Mouse (Mus musculus) adrenal gland, adult 18-20 months (tissue): Measurements from ENCODE around the gene Gm20696. TPM values are rescaled to one million over a fixed set of nuclear protein-coding genes. Genes with fewer than 3 reads are reported as not detected.

Experiments
- DNase-seq, 2 experiments: peaks; one replicate each; pipeline ENCODE4 v3.0.0; 2021 to 2022; ENCODE audit warnings: low spot score in 2 of 2
- long read RNA-seq, 2 experiments: library from polyadenylated mRNA; stranded (forward); transcript quantifications; one replicate each; pipeline ENCODE4 v2.0.0; 2021
- total RNA-seq, 2 experiments: library from RNA; stranded (reverse); gene quantifications; 1 replicate in 1 of 2; 2 replicates in 1 of 2; pipeline ENCODE4 v1.2.3; 2021

The Gm20696 gene
- total RNA-seq, result 1 to 10 TPM; 2.5 to 3.0 TPM
- long read RNA-seq, experiment 1, result 0 reads
- long read RNA-seq, experiment 2, partial matches to known transcripts, result 0 of 2 reads
- long read RNA-seq, experiment 2, other reads (novel, unspliced or antisense), result 2 of 2 reads

DNA sequence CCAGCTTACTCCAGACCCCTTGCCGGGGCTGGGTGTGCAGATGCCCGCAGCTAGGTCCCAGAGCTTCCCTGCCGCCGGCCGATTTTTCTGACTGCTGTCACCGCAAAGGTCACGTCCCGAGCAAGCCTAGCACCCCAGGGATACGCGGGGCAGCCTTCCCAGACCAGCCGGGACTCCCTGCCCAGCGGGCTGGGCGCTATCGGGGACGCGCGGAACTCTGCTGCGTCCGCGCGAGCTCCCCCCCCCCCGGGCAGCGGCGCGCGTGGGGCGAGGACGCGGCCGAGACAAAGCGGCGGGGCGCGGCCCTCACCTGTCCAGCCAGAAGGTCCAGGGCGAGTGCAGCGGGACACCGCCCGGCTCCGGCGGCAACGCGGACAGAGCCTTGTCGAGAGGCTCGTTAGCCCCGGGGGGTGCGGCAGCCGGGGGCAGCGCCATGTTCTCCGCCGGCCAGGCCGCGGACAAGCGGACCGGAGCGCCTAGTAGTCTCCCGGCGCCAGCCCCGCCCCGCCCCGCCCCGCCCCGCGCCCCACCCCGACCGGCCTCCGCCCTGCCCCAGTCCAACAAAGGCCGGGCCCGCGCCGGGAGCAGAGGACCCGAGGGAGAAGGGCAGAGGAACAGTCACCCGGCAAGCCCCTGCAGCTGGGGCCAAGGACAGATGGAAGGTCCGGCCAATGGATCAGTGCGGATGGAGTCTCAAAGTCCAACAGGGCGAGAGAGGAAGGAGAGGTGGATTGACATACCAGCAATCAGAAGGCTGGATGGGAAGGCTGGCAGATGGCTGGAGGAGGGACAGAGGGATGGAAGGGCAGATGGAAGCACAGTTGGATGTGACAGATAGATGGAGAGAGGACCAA is at the start of gene Gm20696, which contains the start of gene Eif4e3:
Gene Gm20696 (minus strand): TSS at position 480 of the 854 bp plus-strand sequence.
Gene Eif4e3 (minus strand): TSS at position 454 of the 854 bp plus-strand sequence.
- DNase-seq, result peak; percentile 60 to 66

DNA sequence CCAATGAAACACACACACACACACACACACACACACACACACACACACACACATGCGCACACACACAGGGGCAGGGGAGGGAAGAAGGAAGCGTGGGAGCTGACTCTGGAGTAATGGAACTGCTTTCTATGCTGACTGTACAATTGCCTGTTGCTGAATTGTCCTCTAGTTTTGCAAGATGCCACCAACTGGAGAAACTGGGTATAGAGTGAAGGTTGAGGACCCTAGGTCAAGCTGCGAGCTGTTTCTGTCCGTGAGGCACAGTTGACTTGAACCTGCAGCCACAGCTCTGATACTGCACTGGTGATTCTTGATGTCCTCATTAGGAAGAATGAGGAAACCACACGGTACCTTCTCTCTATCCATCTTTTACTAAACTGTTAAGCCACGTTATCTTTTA is 49.3 kb upstream of the Gm20696 start:
- no peak for DNase-seq

DNA sequence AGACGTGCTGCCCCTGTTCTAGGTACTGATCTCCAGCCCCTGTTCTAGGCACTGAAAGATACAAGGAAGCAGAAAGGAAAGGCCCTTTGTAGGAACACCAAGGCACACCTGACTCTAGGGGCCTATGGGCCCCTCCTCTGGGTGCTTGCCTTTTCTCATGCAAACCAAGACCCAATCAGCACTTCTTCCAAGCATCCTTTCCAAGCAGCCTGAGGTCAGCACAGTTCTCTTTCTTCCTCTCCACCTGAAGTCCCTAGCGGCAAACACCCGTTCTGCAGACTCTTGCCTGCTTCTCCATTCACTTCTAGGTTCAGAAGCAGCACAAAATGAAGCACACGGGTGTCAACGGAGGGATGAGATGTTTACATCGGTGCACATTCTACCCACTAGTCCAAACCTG is 48.6 kb upstream of the Gm20696 start:
- DNase-seq, result no peak

DNA sequence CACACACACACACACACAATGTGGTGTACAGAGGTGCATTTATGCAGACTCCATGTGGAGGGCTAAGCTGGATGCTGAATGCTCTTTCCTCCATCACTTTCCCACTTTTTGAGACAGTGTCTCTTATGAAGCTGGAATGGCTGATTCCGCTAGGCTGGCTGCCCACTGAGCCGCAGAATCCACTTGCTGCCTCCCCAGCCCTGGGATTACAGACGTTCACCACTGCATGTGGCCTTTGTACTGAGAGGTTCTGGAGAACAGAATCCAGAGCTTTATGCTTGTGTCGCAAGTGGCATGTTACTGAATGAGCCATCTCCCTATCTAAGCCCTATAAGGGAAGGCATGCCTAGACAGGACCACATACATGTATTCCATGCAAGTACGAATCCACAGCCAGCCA is 46.7 kb upstream of the Gm20696 start:
- DNase-seq, result no peak

DNA sequence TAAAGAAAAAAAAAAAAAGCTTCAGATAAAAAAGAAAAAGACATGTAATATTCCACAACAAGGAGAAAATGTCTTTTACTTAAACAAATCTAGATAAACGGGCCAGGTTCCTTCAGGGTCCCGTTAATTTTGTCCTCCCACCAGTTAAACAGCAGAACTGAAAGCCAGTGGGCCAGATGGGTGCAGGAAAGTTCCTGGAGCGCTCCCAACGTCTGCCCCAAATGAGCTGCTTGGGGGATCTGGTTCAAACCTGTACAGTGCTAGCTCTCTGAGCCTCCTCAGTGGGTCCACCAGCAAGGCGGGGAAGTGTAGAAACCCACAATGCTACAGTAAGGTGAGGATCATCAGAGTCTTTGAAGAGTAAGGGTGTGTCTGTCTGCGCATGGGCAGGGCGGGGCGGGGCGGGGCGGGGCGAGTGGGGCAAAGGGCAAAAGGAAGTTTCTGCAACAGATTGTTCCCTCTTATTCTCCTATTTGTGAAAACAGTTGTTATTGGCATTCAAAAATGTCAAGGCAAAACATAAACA is 45.0 kb upstream of the Gm20696 start:
- no peak for DNase-seq

DNA sequence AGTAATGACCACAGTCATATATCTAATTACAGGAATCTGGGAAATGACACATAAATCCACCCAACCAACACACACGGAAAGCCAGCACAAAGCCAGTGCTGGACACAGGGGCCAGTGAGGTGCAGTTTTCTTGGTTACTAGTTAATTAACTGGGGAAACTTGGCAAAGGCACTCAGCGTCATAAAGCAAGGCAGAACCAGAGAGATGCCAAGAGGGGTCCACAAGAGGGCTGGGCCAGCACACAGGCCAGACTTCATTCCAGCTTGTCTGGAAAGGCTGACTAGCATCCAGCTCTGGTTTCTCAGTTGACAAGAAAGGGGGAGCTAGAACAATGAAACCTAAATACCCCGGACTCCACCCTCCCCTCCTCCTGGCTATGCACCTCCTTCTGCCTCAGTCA is 33.9 kb upstream of the Gm20696 start:
- DNase-seq, result no peak

DNA sequence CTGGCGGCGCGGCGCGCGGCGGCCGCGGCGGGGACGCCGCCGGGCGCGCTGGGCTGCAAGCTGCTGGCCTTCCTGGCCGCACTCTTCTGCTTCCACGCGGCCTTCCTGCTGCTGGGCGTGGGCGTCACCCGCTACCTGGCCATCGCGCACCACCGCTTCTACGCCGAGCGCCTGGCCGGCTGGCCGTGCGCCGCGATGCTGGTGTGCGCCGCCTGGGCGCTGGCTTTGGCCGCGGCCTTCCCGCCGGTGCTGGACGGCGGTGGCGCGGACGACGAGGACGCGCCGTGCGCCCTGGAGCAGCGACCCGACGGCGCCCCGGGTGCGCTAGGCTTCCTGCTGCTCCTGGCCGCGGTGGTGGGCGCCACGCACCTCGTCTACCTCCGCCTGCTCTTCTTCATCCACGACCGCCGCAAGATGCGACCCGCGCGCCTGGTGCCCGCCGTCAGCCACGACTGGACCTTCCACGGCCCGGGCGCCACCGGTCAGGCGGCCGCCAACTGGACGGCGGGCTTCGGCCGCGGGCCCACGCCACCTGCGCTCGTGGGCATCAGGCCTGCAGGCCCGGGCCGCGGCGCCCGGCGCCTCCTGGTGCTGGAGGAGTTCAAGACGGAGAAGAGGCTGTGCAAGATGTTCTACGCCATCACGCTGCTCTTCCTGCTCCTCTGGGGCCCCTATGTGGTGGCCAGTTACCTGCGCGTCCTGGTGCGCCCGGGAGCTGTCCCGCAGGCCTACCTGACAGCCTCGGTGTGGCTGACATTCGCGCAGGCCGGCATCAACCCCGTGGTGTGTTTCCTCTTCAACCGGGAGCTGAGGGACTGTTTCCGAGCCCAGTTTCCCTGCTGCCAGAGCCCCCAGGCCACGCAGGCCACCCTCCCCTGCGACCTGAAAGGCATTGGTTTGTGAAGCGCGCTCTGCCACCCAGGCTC is 26.6 kb upstream of the Gm20696 start:
- peak; percentile 4 to 22 for DNase-seq

DNA sequence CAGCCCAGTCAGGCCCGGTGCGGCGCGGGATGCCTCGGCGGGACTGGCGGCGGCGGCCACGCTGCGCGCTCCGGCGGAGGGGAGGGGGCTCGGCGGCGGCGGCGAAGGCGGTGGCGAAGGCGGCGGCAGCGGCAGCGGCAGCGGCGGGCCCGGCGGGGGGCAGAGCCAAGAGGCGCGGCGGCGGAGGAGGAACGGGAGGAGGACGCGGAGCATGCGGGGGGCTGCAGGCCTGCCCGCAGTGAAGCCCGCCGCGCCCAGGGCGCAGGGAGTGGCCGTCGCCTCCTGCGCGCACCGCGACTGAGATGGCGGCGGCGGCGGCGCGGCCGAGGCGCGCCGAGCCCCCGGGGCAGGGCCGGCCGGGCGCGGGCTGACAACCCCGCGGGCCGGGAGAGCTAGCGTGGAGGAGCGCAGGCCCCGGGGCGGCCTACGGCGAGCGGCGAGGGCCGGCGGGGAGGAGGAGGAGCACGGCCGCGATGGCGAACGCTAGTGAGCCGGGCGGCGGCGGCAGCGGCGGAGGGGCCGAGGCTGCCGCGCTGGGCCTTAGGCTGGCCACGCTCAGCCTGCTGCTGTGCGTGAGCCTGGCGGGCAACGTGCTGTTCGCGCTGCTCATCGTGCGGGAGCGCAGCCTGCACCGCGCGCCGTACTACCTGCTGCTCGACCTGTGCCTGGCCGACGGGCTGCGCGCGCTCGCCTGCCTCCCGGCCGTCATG is 25.8 kb upstream of the Gm20696 start, which contains the start of gene Gpr27:
Gene Gpr27 (plus strand): TSS at position 474 of the 710 bp plus-strand sequence.
- DNase-seq, result peak; percentile 12 to 29

DNA sequence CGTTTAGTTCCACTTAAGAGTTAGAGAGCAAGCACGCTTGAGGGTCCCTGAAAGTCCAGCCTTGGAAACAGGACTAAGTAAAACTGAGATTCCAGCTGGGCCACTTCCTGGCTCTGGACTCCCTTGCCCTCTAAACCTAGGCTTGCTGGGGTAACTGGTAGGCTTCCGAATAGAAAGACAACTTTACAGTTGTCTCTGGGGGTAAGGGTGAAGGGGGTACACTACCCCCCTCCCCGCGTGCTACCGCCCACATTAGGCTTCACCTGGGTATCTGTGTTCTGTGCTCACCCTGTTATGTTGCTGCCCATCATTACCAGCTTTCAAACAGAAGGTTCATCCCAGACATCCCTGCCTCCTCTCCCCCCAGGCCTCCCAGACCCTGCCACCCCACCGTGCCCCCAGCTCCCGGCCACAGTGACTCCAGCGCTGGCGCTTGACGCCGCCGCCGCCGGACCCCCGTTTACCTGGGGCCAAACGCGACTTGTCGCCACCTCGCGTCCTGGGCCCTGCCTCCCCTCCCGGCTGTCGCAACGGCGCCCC is 25.1 kb upstream of the Gm20696 start:
- no peak for DNase-seq

DNA sequence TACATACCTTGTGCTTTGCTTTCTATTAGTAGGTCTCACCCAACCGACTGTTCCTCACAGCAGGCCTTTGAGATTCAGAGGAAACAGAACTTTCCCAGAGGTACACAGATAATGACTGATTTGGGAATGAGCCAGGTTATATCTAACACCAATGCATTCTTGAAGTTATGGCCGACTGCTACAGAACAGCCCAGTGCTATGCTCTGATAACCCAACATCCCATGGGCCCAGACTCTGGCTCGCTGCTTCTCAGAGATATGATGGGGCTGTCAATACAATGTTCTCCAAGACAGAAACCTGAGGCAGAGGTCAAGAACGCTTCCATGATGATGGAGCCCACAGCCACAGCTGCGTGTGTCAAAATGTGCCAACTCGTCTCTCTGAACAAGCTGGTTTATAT is 21.9 kb upstream of the Gm20696 start:
- DNase-seq, result no peak

DNA sequence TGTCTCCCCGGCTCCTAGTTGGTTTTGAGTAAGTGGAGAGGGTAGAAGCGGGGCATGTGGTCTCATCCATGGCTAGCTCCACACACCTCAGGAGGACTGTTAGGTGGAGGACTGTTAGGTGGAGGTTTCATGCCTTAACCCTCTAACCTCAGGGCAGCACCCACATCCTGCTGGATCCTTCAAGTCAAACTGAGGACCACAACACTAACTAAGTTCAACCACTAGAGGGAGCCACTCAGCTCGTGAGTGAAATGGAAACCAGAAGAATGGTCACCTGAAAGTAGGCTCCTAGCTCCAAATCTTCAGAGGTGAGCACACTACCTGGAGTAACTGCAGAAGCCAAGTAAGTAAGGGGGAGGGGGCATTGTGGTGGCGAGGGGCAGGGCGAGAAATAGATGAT is 18.3 kb upstream of the Gm20696 start:
- no peak for DNase-seq

DNA sequence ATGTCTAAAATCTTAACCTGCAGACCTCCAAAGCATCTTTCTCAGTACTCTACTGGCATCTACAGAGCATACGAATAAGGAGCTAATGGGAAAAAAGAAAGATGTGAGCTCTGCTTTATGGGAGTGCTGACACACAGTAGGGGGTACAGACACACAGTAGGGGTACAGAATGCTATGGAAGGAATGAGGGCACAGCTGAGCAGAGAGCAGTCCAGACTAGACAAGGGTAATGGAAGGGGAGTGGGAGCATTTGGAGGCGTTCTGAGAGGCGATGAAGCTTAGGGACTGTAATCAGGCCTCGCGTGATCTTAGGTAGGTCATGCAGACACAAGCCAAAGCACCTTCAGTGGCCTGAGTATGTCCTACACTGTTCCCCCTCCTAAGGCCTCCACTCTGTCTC is 17.4 kb upstream of the Gm20696 start:
- DNase-seq, result no peak

DNA sequence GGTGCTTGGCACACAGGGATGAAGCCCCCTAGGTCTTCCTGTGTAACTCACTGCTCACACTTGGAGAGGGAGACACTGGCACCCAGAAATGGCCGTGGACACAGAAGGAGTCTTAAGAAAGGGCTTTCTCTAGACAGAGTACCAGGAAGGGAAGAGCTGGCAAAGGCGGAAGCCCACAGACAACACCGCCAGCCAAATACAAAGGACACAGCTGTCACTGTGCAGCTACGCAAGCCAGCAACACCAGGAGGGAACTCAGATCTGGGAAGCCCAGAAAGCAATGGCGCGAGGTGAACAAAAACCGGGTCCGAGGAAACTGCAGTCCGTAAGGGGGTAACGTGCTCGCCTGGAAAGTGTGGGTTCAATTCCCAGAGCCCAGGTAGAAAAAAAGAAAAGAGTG is 11.5 kb upstream of the Gm20696 start:
- DNase-seq, result no peak

DNA sequence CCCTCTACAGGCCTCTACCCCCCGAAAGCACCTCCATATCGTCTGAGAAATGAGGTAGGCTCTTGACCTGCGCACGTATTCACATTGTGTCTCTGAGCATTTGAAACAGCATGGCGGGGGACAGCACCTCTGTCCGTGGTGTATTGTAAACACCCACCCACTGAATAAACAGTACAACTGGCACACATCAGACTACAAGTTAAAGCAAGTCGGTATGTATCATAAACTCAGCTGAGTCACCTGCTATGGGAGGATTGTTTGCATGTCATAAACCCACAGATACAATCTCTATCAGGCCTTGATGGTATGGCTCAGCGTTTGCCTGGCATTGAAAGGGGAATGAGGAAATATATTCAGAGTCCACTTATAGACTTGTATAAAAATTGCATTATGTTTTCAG is 10.7 kb upstream of the Gm20696 start:
- no peak for DNase-seq

DNA sequence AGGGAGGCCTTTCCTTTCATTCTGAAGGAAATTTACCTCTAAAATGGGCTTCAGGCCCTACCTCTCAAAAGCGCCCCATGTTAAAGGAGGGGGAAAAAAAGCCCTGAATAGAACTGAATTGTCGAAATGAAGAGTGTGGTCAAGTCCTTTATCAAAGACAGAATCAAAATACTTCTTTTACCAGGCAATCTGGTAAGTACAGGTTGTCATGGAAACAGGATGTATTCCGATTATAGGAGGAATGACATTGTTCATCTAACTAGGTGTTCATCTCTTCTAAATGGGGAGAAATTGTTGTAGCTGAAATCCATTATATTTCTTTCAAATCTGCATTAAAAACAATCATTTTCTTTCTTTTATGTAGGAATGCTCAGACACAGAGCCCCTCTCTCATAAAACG is 7.9 kb upstream of the Gm20696 start:
- no peak for DNase-seq

DNA sequence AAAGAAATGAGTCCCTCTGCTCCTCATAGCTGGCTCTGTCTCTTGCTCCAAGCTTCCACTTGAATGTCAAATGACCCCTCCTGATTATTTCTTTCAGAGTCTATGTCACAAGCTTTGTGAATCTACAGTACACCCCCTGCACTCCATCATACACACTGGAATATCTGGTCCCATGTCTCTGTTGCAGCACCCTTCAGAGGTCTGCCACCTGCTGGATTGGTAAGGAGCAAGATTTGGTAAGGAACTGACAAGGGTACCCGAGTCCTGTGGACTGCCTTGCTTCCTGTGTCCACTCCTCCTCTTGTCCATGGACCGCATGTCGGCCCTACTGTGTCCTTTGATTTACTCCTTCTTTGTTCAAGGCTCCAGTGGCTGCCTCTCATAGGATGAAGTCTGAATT is 5.2 kb upstream of the Gm20696 start:
- DNase-seq, result no peak

DNA sequence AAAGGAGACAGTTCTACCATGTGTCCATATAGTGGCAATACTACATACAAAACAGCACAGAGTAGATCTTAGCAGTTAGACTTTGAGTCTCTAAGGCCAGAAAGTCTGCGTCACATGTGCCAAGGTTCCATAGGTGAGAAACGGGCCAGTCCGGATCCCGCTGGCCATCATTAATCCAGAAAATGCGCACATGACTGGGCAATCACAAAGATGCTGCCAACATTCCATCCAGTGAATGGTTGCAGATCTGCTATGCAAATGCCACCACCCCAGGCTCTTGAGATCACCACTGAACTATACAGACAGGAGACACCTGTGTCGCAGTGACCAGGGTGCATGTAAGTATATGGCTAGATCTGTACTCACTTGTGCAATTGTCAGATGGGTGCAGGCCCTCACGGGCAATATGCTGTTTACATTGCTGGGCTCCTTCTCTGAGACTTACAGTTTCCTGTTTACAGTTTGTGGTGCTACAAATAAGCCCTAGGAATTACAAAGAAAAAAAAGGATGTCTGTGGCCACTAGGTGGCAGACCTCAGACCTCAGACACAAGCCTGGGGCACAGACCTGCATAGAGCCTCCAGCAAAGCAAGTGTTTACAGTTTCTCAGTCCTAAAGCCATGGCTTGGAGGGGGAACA is 4.0 kb upstream of the Gm20696 start:
- DNase-seq, result peak; percentile 43 to 49

DNA sequence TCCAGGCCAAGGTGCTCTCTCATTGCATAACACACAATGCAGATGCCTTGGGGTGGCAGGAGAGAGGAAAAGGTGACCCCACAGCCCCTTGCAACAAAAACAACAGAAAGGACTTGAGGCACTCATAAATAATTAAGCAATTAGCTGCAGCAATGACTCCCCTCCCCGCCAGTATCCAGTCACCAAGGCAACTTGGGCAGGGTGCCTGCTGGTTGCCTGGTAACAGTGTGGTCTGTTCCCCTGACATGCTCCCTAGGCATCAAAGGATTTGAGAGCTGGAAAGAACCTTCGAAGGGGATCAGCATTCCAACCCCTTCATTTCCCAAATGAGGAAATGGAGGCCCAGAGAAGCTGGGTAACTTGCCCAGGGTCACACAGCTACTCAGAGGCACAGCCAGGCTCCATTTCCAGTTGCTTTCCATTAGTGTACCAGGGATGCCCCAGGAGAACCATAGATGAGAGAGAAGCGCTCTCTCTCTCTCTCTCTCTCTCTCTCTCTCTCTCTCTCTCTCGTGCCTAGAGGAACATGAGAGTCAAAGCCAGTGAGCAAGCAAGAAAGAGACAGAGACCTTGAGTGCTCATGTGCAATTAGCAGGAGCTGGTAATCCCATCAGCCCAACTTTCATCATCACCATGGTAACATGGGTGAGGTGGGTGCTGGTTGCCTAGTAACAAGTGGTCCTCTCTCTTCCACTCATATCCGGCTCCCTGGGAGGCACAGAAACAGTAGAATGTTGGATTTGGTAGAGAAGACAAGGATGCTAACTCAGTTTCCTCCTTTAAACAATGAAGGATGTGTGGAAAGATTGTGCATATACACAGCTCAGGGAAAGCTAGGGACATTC is 3.1 kb upstream of the Gm20696 start:
- no peak for DNase-seq

DNA sequence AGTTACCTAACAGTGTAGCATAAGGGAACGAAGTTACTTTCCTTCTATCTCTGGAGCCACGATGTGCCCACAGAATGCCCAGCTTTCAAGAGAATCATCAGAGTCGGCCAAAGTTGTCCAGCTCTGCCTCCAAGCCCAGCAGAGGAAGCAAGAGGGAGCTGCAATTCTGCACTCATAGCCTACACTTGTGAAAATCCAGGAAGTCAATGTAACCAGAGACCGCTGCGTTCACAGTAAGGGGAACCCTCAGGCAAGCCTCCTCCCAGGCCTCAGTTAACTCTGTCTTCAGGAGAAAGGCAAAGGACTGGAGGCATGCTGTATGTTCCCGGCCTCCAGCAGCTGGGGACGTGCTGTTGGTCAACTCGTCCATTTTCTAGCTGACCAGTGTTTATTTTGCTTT is 693 bp upstream of the Gm20696 start:
- DNase-seq, result no peak
